Mouse (Mus musculus) neutrophil, adult 83 days (primary cell): ENCODE results near the gene Psmb3. TPM values are rescaled to one million over a fixed set of nuclear protein-coding genes. Genes with fewer than 3 reads are reported as not detected.

Experiments used
- total RNA-seq, 2 experiments: library from RNA; stranded (reverse); gene quantifications; one replicate each; pipeline ENCODE4 v1.2.4; 2023

The Psmb3 gene
- total RNA-seq, result 100 to 1,000 TPM; 121 to 137 TPM

DNA sequence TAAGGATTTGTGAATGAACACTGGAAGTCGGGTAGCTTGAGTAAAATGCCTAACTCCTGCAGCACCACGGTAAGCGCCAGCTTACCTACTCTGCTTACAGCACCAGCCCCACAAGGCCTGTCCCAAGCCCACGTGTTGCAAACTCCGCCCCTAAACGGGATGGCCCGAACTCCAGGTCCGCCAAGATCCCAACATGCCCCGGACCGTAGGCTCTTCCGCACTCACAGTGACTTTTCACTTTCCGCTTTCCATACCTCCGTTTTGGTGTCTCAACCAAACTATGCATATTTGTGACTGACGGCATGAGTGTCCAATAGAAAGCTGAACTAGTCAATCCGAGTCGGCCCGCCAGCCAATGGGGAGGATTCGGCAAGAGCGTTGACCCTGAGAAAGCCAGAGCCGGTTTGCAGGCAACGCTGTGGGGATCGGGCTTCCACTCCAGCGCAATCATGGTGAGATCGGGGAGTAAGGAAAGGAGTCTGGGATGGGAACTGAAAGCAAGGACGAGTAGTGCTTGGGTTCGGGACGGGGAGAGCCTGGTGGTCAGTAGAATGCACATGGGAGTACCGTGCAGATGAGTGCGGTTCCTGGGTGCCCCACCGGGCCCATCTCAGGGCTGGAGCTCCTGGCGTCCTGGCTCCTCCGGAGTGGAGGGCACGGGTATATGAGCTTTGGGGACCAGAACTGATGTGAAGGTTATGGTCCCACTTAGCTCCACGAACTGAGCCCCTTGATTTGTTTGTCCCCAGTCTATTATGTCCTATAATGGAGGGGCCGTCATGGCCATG lies at the start of gene Psmb3:
Gene Psmb3 (plus strand): TSS at position 361 of the 788 bp plus-strand sequence.

DNA sequence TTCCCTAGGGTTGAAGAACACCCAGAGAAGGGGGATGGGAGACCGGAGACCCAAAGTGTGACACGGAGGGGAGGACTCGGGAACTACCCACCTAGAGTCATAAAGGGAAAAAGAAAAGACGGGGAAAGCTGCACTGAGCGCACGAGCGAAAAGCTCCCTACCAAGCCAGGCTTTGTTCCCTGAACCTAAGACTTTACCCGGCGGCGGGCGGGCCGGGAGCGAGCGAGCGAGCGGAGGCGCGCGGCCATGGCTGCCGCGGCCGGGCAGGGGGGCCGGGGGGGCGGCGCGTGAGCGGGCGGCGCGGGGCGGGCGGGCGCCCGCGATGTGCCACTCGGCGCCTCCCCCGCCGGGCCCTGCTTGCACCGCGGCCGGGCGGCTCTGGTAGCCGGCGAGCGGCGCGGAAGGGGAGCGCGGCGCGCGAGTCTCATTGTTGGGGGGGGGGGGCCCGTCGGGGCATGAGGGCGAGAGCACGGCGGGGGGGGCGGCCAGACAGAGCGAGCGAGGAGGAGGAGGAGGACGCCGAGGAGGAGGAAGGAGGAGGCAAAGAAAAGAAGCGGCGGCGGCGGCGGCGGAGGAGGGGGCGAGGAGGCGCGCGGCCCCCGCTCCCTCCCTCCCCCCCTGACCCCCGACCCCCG lies 40.2 kb upstream of the Psmb3 start, which contains the start of gene Mllt6:
Gene Mllt6 (plus strand): TSS at position 522 of the 635 bp plus-strand sequence.

DNA sequence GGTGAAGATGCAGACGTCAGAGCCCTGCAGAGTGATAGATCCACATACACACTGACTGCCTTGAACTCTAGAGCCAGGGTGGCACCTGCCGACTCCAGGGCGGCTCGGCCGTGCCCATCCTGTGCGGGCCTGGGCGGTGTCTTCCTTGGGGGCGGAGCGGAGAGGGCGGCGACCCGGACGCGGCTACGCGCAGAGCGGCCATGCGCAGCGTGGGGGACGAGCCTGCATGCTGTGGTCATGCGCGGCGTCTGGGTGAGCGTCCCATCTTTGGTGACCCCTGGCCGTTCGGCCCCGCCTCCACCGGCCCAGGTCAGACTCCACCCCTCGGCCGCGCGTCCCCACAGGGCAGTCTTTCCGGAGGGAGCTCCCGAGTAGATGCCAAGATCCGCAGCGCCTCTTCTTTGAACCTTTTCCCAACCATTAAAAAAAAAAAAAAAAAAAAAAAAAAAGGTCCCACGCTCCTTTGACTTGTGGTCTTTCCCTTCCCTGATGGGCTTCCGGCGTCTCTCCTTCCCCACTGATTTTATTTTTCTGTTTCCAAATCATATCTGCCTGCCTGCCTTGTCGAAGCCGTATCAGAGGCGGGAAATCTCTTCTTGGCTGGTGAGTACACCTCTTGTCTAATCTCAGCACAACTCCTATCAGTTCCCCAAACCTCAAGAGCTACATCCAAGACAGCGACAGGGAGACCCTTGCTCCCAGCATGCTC lies 17.4 kb upstream of the Psmb3 start, which contains the start of gene Cisd3:
Gene Cisd3 (plus strand): TSS at position 214 of the 709 bp plus-strand sequence.

DNA sequence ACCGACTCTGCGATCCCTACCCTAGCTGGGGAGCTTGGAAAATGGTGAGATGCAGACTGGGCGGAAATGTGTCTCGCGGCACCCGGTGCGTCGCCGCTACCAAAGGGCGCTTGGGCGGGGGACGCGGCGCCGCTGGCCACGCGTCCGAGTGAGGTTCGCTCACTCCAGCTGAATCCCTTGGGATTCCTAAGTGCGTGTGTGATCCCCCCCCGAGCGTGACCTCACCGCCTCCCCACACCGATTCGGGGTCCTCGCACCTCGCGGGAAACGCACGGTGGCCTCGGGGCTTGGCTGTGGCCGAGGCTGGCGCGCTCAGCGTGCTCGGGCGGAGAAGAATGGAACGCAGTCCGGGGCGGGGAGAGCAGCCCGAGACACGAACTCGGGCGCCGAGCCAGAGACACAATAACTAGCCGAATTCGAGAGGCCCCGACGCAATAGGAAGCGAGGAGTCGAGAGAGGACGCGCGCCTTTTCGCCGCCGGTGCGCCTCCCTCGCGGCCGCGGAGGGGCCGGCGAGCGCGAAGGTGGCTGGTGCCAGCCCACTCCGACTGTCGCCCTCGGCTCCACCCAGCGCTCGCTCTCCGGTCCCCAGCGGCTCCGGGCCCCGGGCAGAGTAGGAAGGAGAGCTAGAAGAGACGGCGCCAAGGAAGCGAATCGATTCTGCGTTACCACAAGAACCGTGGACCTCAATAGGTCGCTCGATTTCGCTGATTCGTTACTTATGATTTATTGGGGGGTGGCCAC lies 3.0 kb upstream of the Psmb3 start, which contains the start of gene Pcgf2:
Gene Pcgf2 (minus strand): TSS at position 495 of the 743 bp plus-strand sequence.

DNA sequence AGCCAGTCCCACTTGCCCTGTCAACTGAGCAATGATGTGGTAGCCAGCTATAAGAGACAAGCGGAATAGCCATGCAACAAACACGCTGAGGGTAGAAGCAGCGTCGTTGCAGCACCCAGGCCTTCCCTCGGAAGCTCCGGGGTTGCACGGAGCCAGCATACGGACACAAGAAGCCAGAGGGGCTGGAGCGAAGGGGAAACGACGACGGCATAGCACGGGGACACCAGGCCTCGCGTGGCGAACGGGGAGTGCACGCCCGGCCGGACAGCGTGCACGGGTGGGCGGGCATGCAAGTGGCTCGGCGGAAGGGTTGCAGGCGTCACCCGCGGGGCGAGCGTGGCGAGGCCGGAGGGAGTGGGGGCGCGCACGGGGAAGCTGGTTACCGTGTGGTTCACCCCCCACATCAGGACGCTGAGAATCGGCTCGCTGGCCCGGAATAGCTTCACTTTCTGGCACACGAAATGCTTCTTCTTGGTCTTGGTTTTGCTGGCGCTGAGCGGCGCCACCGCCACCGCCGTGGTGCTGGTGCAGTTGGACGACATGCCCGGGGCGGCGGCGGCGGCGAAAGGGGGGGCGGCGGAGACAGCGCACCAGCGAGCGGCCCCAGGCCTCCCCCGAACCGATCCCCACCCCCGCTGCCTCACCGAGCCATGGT lies 41.0 kb downstream of the Psmb3 start, which contains the start of gene Pip4k2b:
Gene Pip4k2b (minus strand): TSS at position 642 of the 655 bp plus-strand sequence.

Other genes with a start within 250 kb of the Psmb3 start
- gene 4933428G20Rik, start 203.1 kb upstream of the Psmb3 start, total RNA-seq, result not detected
- under 1 TPM in 1 of 2 experiments, not detected in 1; 0.07 TPM for gene Srcin1, start 127.2 kb upstream of the Psmb3 start, total RNA-seq
- 1 to 10 TPM in 1 of 2 experiments, under 1 TPM in 1; 0.28 to 1.0 TPM for gene Epop, start 73.7 kb upstream of the Psmb3 start, total RNA-seq
- 1 to 10 TPM; 5.3 to 8.8 TPM for gene Mllt6, start 40.0 kb upstream of the Psmb3 start, total RNA-seq
- 10 to 100 TPM in 1 of 2 experiments, 1 to 10 TPM in 1; 7.1 to 10.4 TPM for gene Cisd3, start 17.6 kb upstream of the Psmb3 start, total RNA-seq
- 1 to 10 TPM; 1.4 to 1.9 TPM for gene Pcgf2, start 2.9 kb upstream of the Psmb3 start, total RNA-seq
- 10 to 100 TPM; 27.4 to 29.4 TPM for gene Pip4k2b, start 41.3 kb downstream of the Psmb3 start, total RNA-seq
- gene Cwc25, start 63.2 kb downstream of the Psmb3 start, total RNA-seq, result 10 to 100 TPM; 28.3 to 34.7 TPM
- not detected for gene 1700001P01Rik, start 72.5 kb downstream of the Psmb3 start, total RNA-seq
- gene Rpl23, start 79.0 kb downstream of the Psmb3 start, total RNA-seq, result 100 to 1,000 TPM; 609 to 647 TPM
- gene Lasp1, start 95.6 kb downstream of the Psmb3 start, total RNA-seq, result 100 to 1,000 TPM; 326 to 330 TPM
- gene B230217C12Rik, start 137.4 kb downstream of the Psmb3 start, total RNA-seq, result under 1 TPM; 0.70 to 0.90 TPM
- gene Fbxo47, start 180.8 kb downstream of the Psmb3 start, total RNA-seq, result under 1 TPM in 1 of 2 experiments, not detected in 1; 0.72 TPM